Mouse (Mus musculus) E14TG2a.4 (cell line): ENCODE results near the gene Polr2b.

Experiments used
- CTCF ChIP-seq: conservative IDR thresholded peaks from 2 replicates; pipeline ENCODE4 v1.5.1; 2014; ENCODE audit warnings: low read length
- NANOG ChIP-seq: IDR thresholded peaks from 2 replicates; pipeline ENCODE4 v1.6.1; 2014; ENCODE audit warnings: borderline replicate concordance, low read length, mixed read lengths
- POU5F1 ChIP-seq: IDR thresholded peaks from 2 replicates; pipeline ENCODE4 v1.6.1; 2014; ENCODE audit warnings: low read length, borderline replicate concordance

DNA sequence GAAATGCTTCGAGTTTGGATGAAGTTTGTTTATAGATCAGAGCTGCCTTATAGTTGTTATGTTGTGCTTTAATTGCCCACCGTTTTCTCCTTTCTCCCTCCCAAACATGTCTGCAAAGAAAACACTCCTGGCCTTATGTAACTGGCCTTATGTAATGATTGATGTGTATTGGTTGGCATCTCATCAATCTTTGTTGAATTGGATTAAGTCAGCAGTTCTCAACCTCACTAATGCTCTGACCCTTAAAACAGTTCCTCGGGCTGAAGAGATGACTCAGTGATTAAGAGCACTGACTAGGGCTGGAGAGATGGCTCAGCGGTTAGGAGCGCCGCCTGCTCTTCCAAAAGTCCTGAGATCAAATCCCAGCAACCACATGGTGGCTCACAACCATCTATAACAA is 5.0 kb downstream of the Polr2b start:
- TF ChIP-seq CTCF, result no peak
- no peak for TF ChIP-seq NANOG
- no peak for TF ChIP-seq POU5F1
